Mouse (Mus musculus): ENCODE data around the gene Adra2b.

DNA sequence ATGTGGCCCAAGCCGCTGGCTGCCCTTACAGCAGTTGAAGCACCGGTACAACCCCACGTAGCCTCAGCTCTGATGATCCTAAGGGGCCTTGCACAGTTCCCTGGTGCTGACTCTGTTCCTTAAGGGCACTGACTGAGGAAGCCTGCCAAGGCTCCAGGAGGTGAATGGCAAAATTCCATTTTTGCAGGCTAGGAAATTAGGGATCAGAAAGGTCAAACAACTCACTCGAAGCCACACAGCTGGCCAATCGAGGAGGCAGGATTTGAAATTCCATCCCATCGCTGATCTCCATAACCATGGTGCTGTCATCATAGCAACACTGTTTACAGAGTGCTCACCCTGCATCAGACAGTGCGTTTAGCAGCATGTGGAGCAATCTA is 15.6 kb downstream of the Adra2b start:
- TF ChIP-seq CTCF (IDR thresholded peaks at IDR 0.05; ENCODE audit: borderline replicate concordance, control insufficient read depth, extremely low read depth, insufficient read depth, low read length, poor library complexity), result no peak
- TF ChIP-seq POLR2A (IDR thresholded peaks at IDR 0.05; ENCODE audit: control insufficient read depth, extremely low read depth, insufficient read depth, low read length, poor library complexity), result no peak

All from thymus, adult 2 months (tissue).